Mouse (Mus musculus) spleen, adult 2 months (tissue): ENCODE measurements at regions not wholly inside any gene's neighbourhood (a gene's known extent, or its start where the extent isn't known, plus 50 kb on each side); places are given as distances from the start of the nearest gene placed in this dataset.

Experiments
- CTCF ChIP-seq: fragments of 200-500 bp; IDR thresholded peaks from 2 replicates; pipeline ENCODE4 v1.5.1; 2011; ENCODE audit warnings: mild to moderate bottlenecking, inconsistent platforms; ENCODE audit not compliant: insufficient read depth, insufficient read length, insufficient replicate concordance; ENCODE audit errors: extremely low read depth
- POLR2A ChIP-seq: fragments of 200-500 bp; IDR thresholded peaks from 2 replicates; pipeline ENCODE4 v1.6.1; 2011; ENCODE audit warnings: low read depth, low read length, inconsistent platforms

DNA sequence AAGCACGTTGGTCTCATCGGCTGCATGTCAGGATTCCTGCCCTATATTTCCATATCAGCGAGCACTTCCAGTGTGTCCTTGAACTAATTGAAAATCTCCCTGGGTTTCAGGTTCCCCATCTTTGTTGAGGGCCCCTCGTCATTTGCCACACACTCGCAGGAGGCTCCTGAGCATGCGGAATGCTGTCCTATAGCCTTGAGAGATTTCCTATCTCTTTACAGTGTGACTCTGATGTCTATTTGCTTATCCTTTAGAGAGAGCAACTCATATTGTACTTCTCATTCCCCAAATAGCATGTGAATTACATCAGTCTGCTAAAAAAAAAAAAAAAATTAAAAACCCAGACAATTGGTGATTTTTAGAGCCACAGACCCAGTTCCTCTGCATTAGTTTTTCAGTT, 845.1 kb downstream of the 5730522E02Rik start:
- no peak for TF ChIP-seq CTCF
- no peak for TF ChIP-seq POLR2A
